In the genomic region with DNA sequence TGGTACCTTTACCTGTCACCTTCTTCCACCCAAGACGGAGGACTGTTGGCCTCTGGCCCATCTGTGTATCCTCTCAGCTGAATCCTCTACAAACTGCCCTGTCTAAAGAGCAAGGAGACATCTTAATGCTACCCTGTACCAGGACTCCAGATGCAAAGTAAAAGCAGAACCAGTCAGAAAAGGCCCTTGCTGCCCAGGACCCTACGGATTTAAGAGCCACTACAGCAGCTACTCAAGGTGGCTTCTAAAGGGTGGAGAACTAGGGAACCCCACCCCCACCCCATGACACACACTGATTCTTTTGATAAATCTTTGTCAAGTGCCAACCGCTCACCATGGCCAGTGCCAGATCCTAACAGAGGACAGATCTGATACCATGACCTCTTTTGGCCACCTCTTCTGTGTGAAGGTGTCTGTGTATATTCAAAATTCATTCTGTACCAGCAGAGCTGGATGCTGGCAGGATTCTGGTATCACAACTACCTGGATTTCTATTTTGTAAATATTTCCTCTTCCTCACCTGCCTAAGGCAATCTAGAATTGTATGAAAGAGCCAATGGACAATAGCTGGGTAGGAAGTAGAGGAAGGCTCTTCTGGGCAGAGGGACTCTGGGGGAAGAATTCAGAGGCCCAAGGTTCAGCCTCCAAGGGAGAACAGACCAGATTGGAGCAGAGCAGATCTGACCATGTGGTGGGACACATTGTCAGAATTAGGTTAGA, we compare ENCODE assay signal across 22 mouse cellular contexts. TPM values are rescaled to one million over a fixed set of nuclear protein-coding genes. Genes with fewer than 3 reads are reported as not detected.
DNase-seq lines count a peak whose midpoint lies in the region; TF ChIP-seq lines count a peak whose summit lies in the region.
"Had no signal": no experiment of that assay in that cellular context is flagged by ENCODE, and none has a peak within 500 bp of the region (broad histone marks: within the 10 kb centered on the region; RNA-seq: fewer than 3 reads in every experiment).

No protein-coding gene starts in this region.

- peaks cover 28% of the 10 kb centered on the region for H3K36me3 ChIP-seq in liver, adult 2 months (ENCODE audit: control insufficient read depth, insufficient read depth, low read length)
- peaks cover 32% of the 10 kb centered on the region for H3K36me3 ChIP-seq in ES-E14 (ENCODE audit: control insufficient read depth, insufficient read depth, low read length, poor library complexity, severe bottlenecking)

- 80% methylated on average over 3 of the region's 3 CpGs for WGBS in liver, adult 2 months

- in situ Hi-C loops in ES-E14 (cut with MboI; ENCODE audit: low sequenced_read_pairs in 2 of 2, unreplicated experiment in 2 of 2): no loop called here

- no peaks in the 10 kb centered on the region for H3K79me2 ChIP-seq in liver, adult 2 months (ENCODE audit: control insufficient read depth, insufficient read depth, low read length)

- H3K4me1 ChIP-seq in liver, adult 2 months (ENCODE audit: control insufficient read depth, insufficient read depth, low read length): no peaks in the 10 kb centered on the region
- peaks cover 0 to 3% of the 10 kb centered on the region in 2 experiments; a peak in 2 of 4 replicates for H3K4me1 ChIP-seq in ES-E14 (ENCODE audit: control insufficient read depth in 2 of 2, insufficient read depth in 2 of 2, low read length in 2 of 2, poor library complexity in 1 of 2)
- H3K4me1 ChIP-seq: embryonic facial prominence, embryonic 13.5 days; embryonic facial prominence, embryonic 15.5 days; forebrain, embryonic 10.5 days; forebrain, embryonic 12.5 days had no signal

- DNase-seq in liver, adult 2 months (ENCODE audit: extremely low read depth, low read depth, low spot score): peak; percentile 32
- DNase-seq in liver: no peak
- DNase-seq in ES-E14 (ENCODE audit: low read depth, low spot score): no peak
- DNase-seq in spleen, adult 18-20 months: no peak
- DNase-seq in cerebellum, adult 11 months: no peak
- DNase-seq: adrenal gland, adult 8-10 months; adrenal gland, postnatal 14 days; adrenal gland, postnatal 36 days; cerebellum, adult 18-20 months; cerebellum, adult 8-10 months; cerebellum, adult 9-11 months; cerebellum, postnatal 14 days; cerebellum, postnatal 36 days; embryo, embryonic 11 days had no signal

- H3K9me3 ChIP-seq in ES-E14 (ENCODE audit: control insufficient read depth, insufficient read depth, low read depth, low read length): no peaks in the 10 kb centered on the region
- H3K9me3 ChIP-seq: embryonic facial prominence, embryonic 13.5 days; embryonic facial prominence, embryonic 15.5 days; forebrain, embryonic 10.5 days; forebrain, embryonic 12.5 days had no signal

- TF ChIP-seq POLR2A in liver, adult 2 months (IDR thresholded peaks at IDR 0.05; ENCODE audit: extremely low read depth, insufficient read depth, low read length): no peak

- no peak overlapping the region for H3K27ac ChIP-seq in liver, adult 2 months (replicated peaks; ENCODE audit: insufficient read depth, low read depth, low read length)
- no peak overlapping the region for H3K27ac ChIP-seq in ES-E14 (ENCODE audit: insufficient read depth, low read depth, low read length, poor library complexity, severe bottlenecking)
- H3K27ac ChIP-seq: embryonic facial prominence, embryonic 13.5 days; embryonic facial prominence, embryonic 15.5 days; forebrain, embryonic 10.5 days; forebrain, embryonic 12.5 days had no signal

- H3K9ac ChIP-seq in liver, adult 2 months (ENCODE audit: low read depth, low read length): no peak overlapping the region
- H3K9ac ChIP-seq in ES-E14 (ENCODE audit: insufficient read depth, low read depth, low read length, poor library complexity, severe bottlenecking): no peak overlapping the region
- H3K9ac ChIP-seq: embryonic facial prominence, embryonic 13.5 days; embryonic facial prominence, embryonic 15.5 days; forebrain, embryonic 12.5 days had no signal

- H3K4me3 ChIP-seq in liver, adult 2 months (ENCODE audit: insufficient read depth, low read depth, low read length): no peak overlapping the region
- H3K4me3 ChIP-seq in ES-E14 (ENCODE audit: insufficient read depth in 1 of 2, low read depth in 1 of 2, low read length in 2 of 2, poor library complexity in 1 of 2, severe bottlenecking in 1 of 2): no peak overlapping the region
- H3K4me3 ChIP-seq: embryonic facial prominence, embryonic 13.5 days; embryonic facial prominence, embryonic 15.5 days; erythroblast, embryonic 14.5 days; forebrain, embryonic 10.5 days; forebrain, embryonic 12.5 days had no signal

- H3K27me3 ChIP-seq in liver, adult 2 months (ENCODE audit: control insufficient read depth, insufficient read depth, low read length): no peaks in the 10 kb centered on the region
- H3K27me3 ChIP-seq: embryonic facial prominence, embryonic 13.5 days; embryonic facial prominence, embryonic 15.5 days; forebrain, embryonic 12.5 days; Patski had no signal

- no peak for TF ChIP-seq CTCF in liver, adult 2 months (IDR thresholded peaks at IDR 0.05; ENCODE audit: low read depth, low read length)

TF ChIP-seq in ES-E14, 5 proteins besides CTCF, POLR2A, EP300 and RAD21:
- 0 out of 2 replicates have a peak, but pooled peaks have one; percentile 16 for TF ChIP-seq CHD2 (IDR thresholded peaks at IDR 0.05; ENCODE audit: low read depth, low read length)
- no peak for TF ChIP-seq MAFK (IDR thresholded peaks at IDR 0.05; ENCODE audit: insufficient read depth, low read depth, low read length)

RNA-seq across cellular contexts. Expression of gene Snhg11, which starts 22.5 kb away (rescaled TPM):
- total RNA-seq in liver, adult 2 months (2014; rRNA removed): 0.74 and 0.92 TPM in 2 replicates
- polyA plus RNA-seq in liver, adult 2 months (2012; rRNA removed): 2.2 and 3.5 TPM in 2 replicates
- 15.9 and 25.2 TPM in 2 replicates for total RNA-seq in ES-E14 (2012; rRNA removed)
- total RNA-seq: common myeloid progenitor, adult 5-6 weeks had no signal
- polyA plus RNA-seq: C2C12; erythroblast, embryonic 14.5 days; Patski had no signal

RNA-seq across cellular contexts. Expression of gene Lbp, which starts 46.7 kb away (rescaled TPM):
- 66.8 and 85.7 TPM in 2 replicates for total RNA-seq in liver, adult 2 months (2014; rRNA removed)
- 164 and 230 TPM in 2 replicates for polyA plus RNA-seq in liver, adult 2 months (2012; rRNA removed)
- 0.18 and 0.32 TPM in 2 replicates for total RNA-seq in ES-E14 (2012; rRNA removed)
- polyA plus RNA-seq: C2C12 had no signal

RNA-seq across cellular contexts. Expression of gene Ralgapb, which starts 56.7 kb away (rescaled TPM):
- 9.7 and 9.9 TPM in 2 replicates for total RNA-seq in liver, adult 2 months (2014; rRNA removed)
- polyA plus RNA-seq in liver, adult 2 months (2012; rRNA removed): 5.6 and 6.1 TPM in 2 replicates
- total RNA-seq in ES-E14 (2012; rRNA removed): 20.3 and 23.0 TPM in 2 replicates

Comparison
In these comparisons a context has a peak if more than half of its experiments do, and no peak if none do; other contexts are left out.
1. RNA of gene Lbp, which starts 46.7 kb away (total RNA-seq): 66.8 to 85.7 TPM in liver, adult 2 months; 0.18 to 0.32 TPM in ES-E14; every median in the first group is over 10 times any median in the second.